9 mouse cellular contexts compared by ENCODE assay signal in the genomic region with DNA sequence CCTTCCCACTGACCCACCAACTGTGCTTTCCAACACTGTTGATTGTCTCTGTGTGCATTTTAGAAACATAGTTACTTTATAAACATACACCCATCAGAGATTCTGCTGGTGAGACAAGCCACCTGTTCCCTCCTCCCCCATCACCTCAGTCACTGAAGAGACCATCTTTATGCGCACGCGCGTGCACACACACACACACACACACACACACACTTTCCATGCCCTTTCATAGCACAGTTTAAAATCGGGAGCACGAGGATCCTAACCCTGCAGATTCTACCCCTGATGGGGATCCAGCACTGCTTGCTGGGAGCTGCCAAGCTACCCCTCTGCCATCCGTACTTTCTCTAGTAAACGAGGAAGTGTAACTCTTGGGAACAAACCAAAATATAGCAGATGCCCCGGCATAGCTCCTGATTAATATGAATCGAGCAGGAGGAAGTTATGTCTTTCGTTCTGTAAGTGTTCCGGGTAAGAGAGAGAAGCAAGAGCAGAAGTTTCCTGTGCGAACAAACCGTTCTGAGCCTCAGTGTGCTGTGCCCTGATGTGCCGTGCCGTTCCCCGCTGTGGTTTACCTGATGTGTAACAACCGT.
A peak's percentile ranks its signal among the peaks of the same experiment; 100 is the strongest.
DNase-seq lines count a peak whose midpoint lies in the region; ATAC-seq and TF ChIP-seq lines count a peak whose summit lies in the region.
"Had no signal": no experiment of that assay in that cellular context is flagged by ENCODE, and none has a peak within 500 bp of the region (broad histone marks: within the 10 kb centered on the region; RNA-seq: fewer than 3 reads in every experiment).

No protein-coding gene starts in this region.

- no peak overlapping the region for H3K4me3 ChIP-seq in lung, embryonic 14.5 days (ENCODE audit: low read depth, low read length)
- no peak overlapping the region for H3K4me3 ChIP-seq in lung, adult 2 months (replicated peaks; ENCODE audit: extremely low read depth, low read depth, low read length)
- peak overlapping the region; percentile 1; the same call in 1 of the 2 replicates for H3K4me3 ChIP-seq in macrophage (ENCODE audit: inconsistent target)

- no peak for TF ChIP-seq POLR2A in lung, adult 2 months (IDR thresholded peaks at IDR 0.05; ENCODE audit: borderline replicate concordance, extremely low read depth, low read depth, low read length)

- H3K36me3 ChIP-seq in lung, embryonic 14.5 days (ENCODE audit: insufficient read depth), result no peaks in the 10 kb centered on the region
- H3K36me3 ChIP-seq in macrophage (ENCODE audit: inconsistent target), result no peaks in the 10 kb centered on the region

- peak overlapping the region; percentile 44 for H3K4me2 ChIP-seq in lung, embryonic 14.5 days

- H3K9ac ChIP-seq in lung, embryonic 14.5 days, result no peak overlapping the region

- H3K9me3 ChIP-seq in lung, embryonic 14.5 days (ENCODE audit: low read depth, low read length), result no peaks in the 10 kb centered on the region

- peak; percentile 80; the same call in 1 of the 2 replicates for ATAC-seq in lung, embryonic 14.5 days (ENCODE audit: insufficient read depth)
- peak; percentile 35 to 49; a peak in 3 of 4 replicates for ATAC-seq in hematopoietic stem cell, adult 5-6 weeks (replicated peaks in 1 of 2; ENCODE audit: insufficient read depth in 1 of 2, low FRiP score in 2 of 2, low TSS enrichment in 1 of 2, low read depth in 1 of 2, poor library complexity in 2 of 2, severe bottlenecking in 2 of 2)
- ATAC-seq in frontal cortex, adult (ENCODE audit: low TSS enrichment), result no peak
- ATAC-seq: Patski had no signal

- DNase-seq in lung, embryonic 14.5 days, result peak; percentile 73
- no peak for DNase-seq in lung, adult 2 months
- peak; percentile 64 to 72 for DNase-seq in thymus, postnatal 36 days
- no peak for DNase-seq in heart, postnatal 25 days (ENCODE audit: low spot score)
- DNase-seq: left cerebral cortex, postnatal 4 days had no signal

- H3K79me2 ChIP-seq in macrophage (ENCODE audit: inconsistent target), result no peaks in the 10 kb centered on the region

- 39% methylated on average over 18 of the region's 18 CpGs for WGBS in lung, embryonic 14.5 days
- 34% methylated on average over 18 of the region's 18 CpGs for WGBS in lung, adult 2 months
- WGBS in macrophage (ENCODE audit: missing documents), result 29% methylated on average over 18 of the region's 18 CpGs

- H3K27ac ChIP-seq in lung, embryonic 14.5 days (ENCODE audit: low read depth), result peak overlapping the region; percentile 21; the same call in 1 of the 2 replicates
- H3K27ac ChIP-seq in macrophage, result no peak overlapping the region

- no peak for TF ChIP-seq CTCF in lung, embryonic 14.5 days (IDR thresholded peaks at IDR 0.05; ENCODE audit: low read depth)
- TF ChIP-seq CTCF in lung, adult 2 months (IDR thresholded peaks at IDR 0.05; ENCODE audit: insufficient read depth, low read length), result no peak

- intact Hi-C loops in heart, postnatal 25 days (cut with DNase I), result no loop called here

- H3K4me1 ChIP-seq in lung, embryonic 14.5 days (ENCODE audit: insufficient read depth), result peaks cover 11% of the 10 kb centered on the region; the same call in 1 of the 2 replicates
- peaks cover 10% of the 10 kb centered on the region for H3K4me1 ChIP-seq in lung, adult 2 months (ENCODE audit: control insufficient read depth, insufficient read depth, low read length)

- no peaks in the 10 kb centered on the region for H3K27me3 ChIP-seq in lung, embryonic 14.5 days (ENCODE audit: insufficient read depth, low read length)
- H3K27me3 ChIP-seq: Patski had no signal

Comparison
In these comparisons a context has a peak if more than half of its experiments do, and no peak if none do; other contexts are left out.
1. DNase-seq: peak in lung, embryonic 14.5 days (single experiment) and thymus, postnatal 36 days (2 of 2); none in lung, adult 2 months (single experiment) and heart, postnatal 25 days (single experiment).